Mouse (Mus musculus): ENCODE results near the gene Dppa5a. TPM values are rescaled to one million over a fixed set of nuclear protein-coding genes. Genes with fewer than 3 reads are reported as not detected.

Gene Dppa5a
- total RNA-seq, 2 experiments from 2014 or later: not detected

GRCm38 (mm10) chr9:78375486-78375885, 7.5 kb upstream of the Dppa5a start:
- H3K27ac ChIP-seq: no peak overlapping the region
- no peak for DNase-seq (ENCODE audit: low spot score in 2 of 2)
- no peak for TF ChIP-seq CTCF (conservative IDR thresholded peaks at IDR 0.05)

GRCm38 (mm10) chr9:78374885-78375389, 7.0 kb upstream of the Dppa5a start:
- no peak overlapping the region for H3K4me3 ChIP-seq
- DNase-seq (ENCODE audit: low spot score in 2 of 2): no peak
- H3K27ac ChIP-seq: no peak overlapping the region
- TF ChIP-seq CTCF (conservative IDR thresholded peaks at IDR 0.05): no peak

More at GRCm38 (mm10) chr9:78375486-78375885, 7.5 kb upstream of the Dppa5a start:
- H3K4me3 ChIP-seq: no peak overlapping the region

GRCm38 (mm10) chr9:78374397-78374796, 6.4 kb upstream of the Dppa5a start:
- H3K27ac ChIP-seq: no peak overlapping the region
- DNase-seq (ENCODE audit: low spot score in 2 of 2): no peak
- H3K4me3 ChIP-seq: no peak overlapping the region
- TF ChIP-seq CTCF (conservative IDR thresholded peaks at IDR 0.05): no peak

GRCm38 (mm10) chr9:78372827-78373504, 5.0 kb upstream of the Dppa5a start:
- no peak for DNase-seq (ENCODE audit: low spot score in 2 of 2)

GRCm38 (mm10) chr9:78371441-78371840, 3.5 kb upstream of the Dppa5a start:
- no peak overlapping the region for H3K27ac ChIP-seq
- TF ChIP-seq CTCF (conservative IDR thresholded peaks at IDR 0.05): no peak
- no peak overlapping the region for H3K4me3 ChIP-seq
- DNase-seq (ENCODE audit: low spot score in 2 of 2): no peak

More at GRCm38 (mm10) chr9:78372827-78373504, 5.0 kb upstream of the Dppa5a start:
- Histone ChIP-seq H3K4me3 (no peak overlapping the region), H3K27ac (no peak overlapping the region)
- TF ChIP-seq CTCF (conservative IDR thresholded peaks at IDR 0.05): no peak

GRCm38 (mm10) chr9:78369786-78370185, 1.8 kb upstream of the Dppa5a start:
- Histone ChIP-seq H3K4me3 (no peak overlapping the region), H3K27ac (no peak overlapping the region)
- no peak for TF ChIP-seq CTCF (conservative IDR thresholded peaks at IDR 0.05)
- DNase-seq (ENCODE audit: low spot score in 2 of 2): no peak

GRCm38 (mm10) chr9:78369349-78369748, 1.4 kb upstream of the Dppa5a start:
- DNase-seq (ENCODE audit: low spot score in 2 of 2): no peak
- H3K27ac ChIP-seq: no peak overlapping the region

GRCm38 (mm10) chr9:78368671-78369293, 805 bp upstream of the Dppa5a start:
- H3K27ac ChIP-seq: no peak overlapping the region

More at GRCm38 (mm10) chr9:78369349-78369748, 1.4 kb upstream of the Dppa5a start:
- no peak for TF ChIP-seq CTCF (conservative IDR thresholded peaks at IDR 0.05)
- H3K4me3 ChIP-seq: no peak overlapping the region

GRCm38 (mm10) chr9:78365850-78366544, 2.0 kb downstream of the Dppa5a start:
- Histone ChIP-seq H3K4me3 (no peak overlapping the region), H3K27ac (no peak overlapping the region)
- TF ChIP-seq CTCF (conservative IDR thresholded peaks at IDR 0.05): no peak
- DNase-seq (ENCODE audit: low spot score in 2 of 2): no peak

More at GRCm38 (mm10) chr9:78368671-78369293, 805 bp upstream of the Dppa5a start:
- DNase-seq (ENCODE audit: low spot score in 2 of 2): no peak
- TF ChIP-seq CTCF (conservative IDR thresholded peaks at IDR 0.05): no peak
- H3K4me3 ChIP-seq: no peak overlapping the region

GRCm38 (mm10) chr9:78364701-78365100, 3.3 kb downstream of the Dppa5a start:
- Histone ChIP-seq H3K27ac (no peak overlapping the region), H3K4me3 (no peak overlapping the region)
- DNase-seq (ENCODE audit: low spot score in 2 of 2): no peak
- TF ChIP-seq CTCF (conservative IDR thresholded peaks at IDR 0.05): no peak

- TF ChIP-seq CTCF (conservative IDR thresholded peaks at IDR 0.05): no peak
- no peak for DNase-seq (ENCODE audit: low spot score in 2 of 2)
- H3K4me3 ChIP-seq: no peak overlapping the region
- H3K27ac ChIP-seq: no peak overlapping the region
Measured at GRCm38 (mm10) chr9:78363374-78363773, 4.6 kb downstream of the Dppa5a start.

- Histone ChIP-seq H3K27ac (no peak overlapping the region), H3K4me3 (no peak overlapping the region)
- no peak for DNase-seq (ENCODE audit: low spot score in 2 of 2)
- no peak for TF ChIP-seq CTCF (conservative IDR thresholded peaks at IDR 0.05)
Measured at GRCm38 (mm10) chr9:78360484-78360872, 7.5 kb downstream of the Dppa5a start.
